Mouse (Mus musculus) forebrain, embryonic 11.5 days (tissue): Measurements from ENCODE around the gene Pde4dip. TPM values are rescaled to one million over a fixed set of nuclear protein-coding genes. Genes with fewer than 3 reads are reported as not detected.

ENCODE experiments used
- ATAC-seq: fragments of 200-750 bp; cut with Nextera tagmentation; replicated peaks from 2 replicates; pipeline ENCODE4 v1.8.0; 2017; ENCODE audit warnings: moderate TSS enrichment; ENCODE audit not compliant: low FRiP score
- DNase-seq: peaks from one replicate; pipeline ENCODE4 v3.0.0-alpha.2; 2017; ENCODE audit warnings: low spot score
- H3K27ac ChIP-seq: fragments of 300-500 bp; sonication (generic); 2 replicates; pipeline ENCODE4 v1.5.1; 2014; ENCODE audit warnings: low read depth, low read length
- H3K27me3 ChIP-seq: fragments of 300-500 bp; sonication (generic); 2 replicates; pipeline ENCODE4 v1.6.1; 2014; ENCODE audit warnings: mild to moderate bottlenecking, low read length, mixed read lengths; ENCODE audit not compliant: control insufficient read depth, insufficient read depth
- H3K36me3 ChIP-seq: fragments of 300-500 bp; sonication (generic); 2 replicates; pipeline ENCODE4 v1.6.1; 2014; ENCODE audit warnings: mild to moderate bottlenecking, low read length, moderate library complexity, mixed read lengths; ENCODE audit not compliant: control insufficient read depth, insufficient read depth
- H3K4me1 ChIP-seq: fragments of 300-500 bp; sonication (generic); replicated peaks from 2 replicates; pipeline ENCODE4 v1.6.1; 2014; ENCODE audit warnings: low read length, mixed read lengths; ENCODE audit not compliant: control insufficient read depth, insufficient read depth
- H3K4me2 ChIP-seq: fragments of 300-500 bp; sonication (generic); 2 replicates; pipeline ENCODE4 v1.6.1; 2014; ENCODE audit warnings: low read depth, mild to moderate bottlenecking, low read length, moderate library complexity, mixed read lengths; ENCODE audit not compliant: severe bottlenecking
- H3K4me3 ChIP-seq: fragments of 300-500 bp; sonication (generic); 2 replicates; pipeline ENCODE4 v1.5.1; 2014; ENCODE audit warnings: low read depth, low read length
- H3K9ac ChIP-seq: fragments of 300-500 bp; sonication (generic); 2 replicates; pipeline ENCODE4 v1.6.1; 2014; ENCODE audit warnings: low read length
- H3K9me3 ChIP-seq: fragments of 300-500 bp; sonication (generic); 2 replicates; pipeline ENCODE4 v1.6.1; 2016; ENCODE audit warnings: low read length, mixed read lengths; ENCODE audit not compliant: control insufficient read depth
- WGBS: fragments of 180-500 bp; shearing (Covaris S2); extraction: QIAGEN DNeasy Blood & Tissue Kit; methylation state at CpG from one replicate; pipeline ENCODE4 v1.1.7; 2014; 5-methylcytosine and 5-hydroxymethylcytosine counted together
- polyA plus RNA-seq: library from polyadenylated mRNA; unstranded; fragments of >200 nt; fragmentation: Nextera tagmentation; extraction: Ambion mirVana; gene quantifications from 2 replicates; pipeline ENCODE4 v1.2.1, GENCODE M21; 2014

Pde4dip gene
- polyA plus RNA-seq, 1 experiment from 2014 or later = 25.7 TPM

GRCm38 (mm10) chr3:97755411-97755810 is 133.1 kb downstream of the Pde4dip start:
- H3K27me3 ChIP-seq = no peaks in the 10 kb centered on the region
- no peak for ATAC-seq
- H3K4me2 ChIP-seq = no peak overlapping the region
- H3K36me3 ChIP-seq = peaks cover 6% of the 10 kb centered on the region; the same call in 1 of the 2 replicates
- DNase-seq = no peak
- H3K9ac ChIP-seq = no peak overlapping the region
- H3K9me3 ChIP-seq = no peaks in the 10 kb centered on the region
- H3K4me1 ChIP-seq = no peaks in the 10 kb centered on the region
- WGBS = 91% methylated on average over 14 of the region's 14 CpGs
- H3K4me3 ChIP-seq = no peak overlapping the region
- H3K27ac ChIP-seq = no peak overlapping the region

DNA sequence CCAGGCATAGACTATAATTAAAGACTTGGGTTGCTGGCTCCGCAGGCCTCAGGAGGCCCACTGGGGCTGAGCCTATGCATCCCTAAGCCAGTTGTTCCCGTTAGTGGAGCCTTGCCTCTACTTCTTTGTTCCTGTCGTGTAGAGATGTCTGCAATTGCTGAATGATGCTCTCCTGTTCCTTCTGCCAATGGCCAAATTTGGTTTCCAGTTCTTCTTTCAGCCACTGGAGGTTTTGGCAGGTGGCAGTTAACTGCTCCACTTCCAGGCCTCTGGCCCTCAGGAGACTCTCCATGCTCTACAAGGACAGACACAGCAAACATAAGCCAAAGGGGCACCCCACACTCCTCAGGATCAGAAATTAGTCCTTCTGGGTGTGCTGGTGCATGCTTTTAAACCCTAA is 135.6 kb downstream of the Pde4dip start:
- Histone ChIP-seq H3K27me3 (no peaks in the 10 kb centered on the region), H3K4me3 (no peak overlapping the region), H3K4me1 (no peaks in the 10 kb centered on the region), H3K27ac (no peak overlapping the region), H3K9me3 (no peaks in the 10 kb centered on the region), H3K36me3 (peaks cover 6% of the 10 kb centered on the region; the same call in 1 of the 2 replicates), H3K4me2 (no peak overlapping the region), H3K9ac (no peak overlapping the region)
- 76% methylated on average over 3 of the region's 3 CpGs for whole genome bisulfite sequencing
- no peak for ATAC-seq
- no peak for DNase-seq

- Histone ChIP-seq H3K36me3 (peaks cover 5% of the 10 kb centered on the region; the same call in 1 of the 2 replicates), H3K9ac (no peak overlapping the region), H3K4me3 (no peak overlapping the region), H3K27me3 (no peaks in the 10 kb centered on the region), H3K27ac (no peak overlapping the region), H3K4me1 (no peaks in the 10 kb centered on the region), H3K4me2 (no peak overlapping the region), H3K9me3 (no peaks in the 10 kb centered on the region)
- 93% methylated on average over 21 of the region's 21 CpGs for WGBS
- DNase-seq = no peak
- ATAC-seq = no peak
Observed at GRCm38 (mm10) chr3:97751566-97751965, 136.9 kb downstream of the Pde4dip start.

DNA sequence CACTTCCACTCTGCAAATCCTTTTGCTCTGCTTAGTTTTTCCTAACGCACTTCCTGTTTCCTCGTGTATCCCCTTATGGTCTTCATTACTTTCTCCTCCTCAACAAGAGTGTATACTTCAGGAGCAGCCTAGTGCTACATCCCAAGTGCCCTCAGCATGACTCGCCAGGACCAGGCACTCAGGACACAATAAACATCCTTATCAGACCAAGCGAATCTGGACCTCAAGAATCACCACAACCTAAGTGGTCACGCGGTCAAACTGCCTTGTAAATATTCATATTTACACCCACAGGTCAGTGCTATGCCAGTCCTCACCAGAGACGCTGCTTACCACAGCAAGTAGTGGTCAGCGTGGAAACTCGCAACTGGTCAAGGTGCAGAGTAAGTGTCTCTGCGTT is 139.7 kb downstream of the Pde4dip start:
- Histone ChIP-seq H3K27ac (no peak overlapping the region), H3K27me3 (no peaks in the 10 kb centered on the region), H3K4me2 (no peak overlapping the region), H3K4me3 (no peak overlapping the region), H3K4me1 (no peaks in the 10 kb centered on the region), H3K9me3 (no peaks in the 10 kb centered on the region), H3K9ac (no peak overlapping the region), H3K36me3 (peaks cover 8% of the 10 kb centered on the region; the same call in 1 of the 2 replicates)
- ATAC-seq (no peak), DNase-seq (no peak)
- 93% methylated on average over 10 of the region's 10 CpGs for WGBS

GRCm38 (mm10) chr3:97742841-97743240 is 145.7 kb downstream of the Pde4dip start:
- Histone ChIP-seq H3K27me3 (no peaks in the 10 kb centered on the region), H3K4me3 (no peak overlapping the region), H3K4me2 (no peak overlapping the region), H3K9me3 (no peaks in the 10 kb centered on the region), H3K9ac (no peak overlapping the region), H3K36me3 (peaks cover 11% of the 10 kb centered on the region; the same call in 1 of the 2 replicates), H3K4me1 (no peaks in the 10 kb centered on the region), H3K27ac (no peak overlapping the region)
- DNase-seq (no peak), ATAC-seq (no peak)
- WGBS = 97% methylated on average over 8 of the region's 8 CpGs

GRCm38 (mm10) chr3:97735575-97735974 is 152.9 kb downstream of the Pde4dip start:
- ATAC-seq (no peak), DNase-seq (no peak)
- H3K9me3 ChIP-seq = no peaks in the 10 kb centered on the region
- no peaks in the 10 kb centered on the region for H3K36me3 ChIP-seq
- no peak overlapping the region for H3K9ac ChIP-seq
- H3K27me3 ChIP-seq = no peaks in the 10 kb centered on the region
- 90% methylated on average over 5 of the region's 5 CpGs for WGBS
- H3K4me2 ChIP-seq = no peak overlapping the region
- no peak overlapping the region for H3K4me3 ChIP-seq
- no peak overlapping the region for H3K27ac ChIP-seq
- no peaks in the 10 kb centered on the region for H3K4me1 ChIP-seq

DNA sequence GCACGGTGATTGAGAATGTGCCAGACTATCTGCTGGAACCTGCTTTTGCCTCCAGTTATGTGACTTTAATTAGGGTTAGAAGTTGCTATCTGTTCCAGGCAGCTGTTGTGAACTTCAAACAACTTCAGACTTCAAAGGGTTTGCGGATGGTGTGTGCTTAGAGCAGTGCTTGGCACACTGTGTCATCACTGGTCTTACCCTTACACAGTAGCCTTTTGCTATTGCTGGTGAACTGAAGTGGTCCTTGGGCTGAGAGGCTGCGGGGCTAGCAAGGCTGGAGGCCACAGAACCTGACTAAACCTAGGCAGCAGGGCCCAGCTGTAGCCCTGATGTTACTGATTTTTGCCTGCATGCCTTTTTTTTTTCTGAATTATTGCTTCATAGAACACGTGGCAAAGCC is 154.2 kb downstream of the Pde4dip start:
- ATAC-seq = no peak
- 75% methylated on average over 4 of the region's 4 CpGs for WGBS
- H3K9ac ChIP-seq = no peak overlapping the region
- H3K4me3 ChIP-seq = no peak overlapping the region
- no peaks in the 10 kb centered on the region for H3K9me3 ChIP-seq
- no peaks in the 10 kb centered on the region for H3K27me3 ChIP-seq
- DNase-seq = no peak
- H3K27ac ChIP-seq = no peak overlapping the region
- H3K4me1 ChIP-seq = no peaks in the 10 kb centered on the region
- no peak overlapping the region for H3K4me2 ChIP-seq
- no peaks in the 10 kb centered on the region for H3K36me3 ChIP-seq

- Histone ChIP-seq H3K27me3 (no peaks in the 10 kb centered on the region), H3K27ac (no peak overlapping the region), H3K9me3 (no peaks in the 10 kb centered on the region), H3K4me2 (no peak overlapping the region), H3K4me1 (no peaks in the 10 kb centered on the region), H3K36me3 (no peaks in the 10 kb centered on the region), H3K9ac (no peak overlapping the region), H3K4me3 (no peak overlapping the region)
- no peak for DNase-seq
- 88% methylated on average over 6 of the region's 6 CpGs for WGBS
- no peak for ATAC-seq
Observed at GRCm38 (mm10) chr3:97732622-97733021, 155.9 kb downstream of the Pde4dip start.

DNA sequence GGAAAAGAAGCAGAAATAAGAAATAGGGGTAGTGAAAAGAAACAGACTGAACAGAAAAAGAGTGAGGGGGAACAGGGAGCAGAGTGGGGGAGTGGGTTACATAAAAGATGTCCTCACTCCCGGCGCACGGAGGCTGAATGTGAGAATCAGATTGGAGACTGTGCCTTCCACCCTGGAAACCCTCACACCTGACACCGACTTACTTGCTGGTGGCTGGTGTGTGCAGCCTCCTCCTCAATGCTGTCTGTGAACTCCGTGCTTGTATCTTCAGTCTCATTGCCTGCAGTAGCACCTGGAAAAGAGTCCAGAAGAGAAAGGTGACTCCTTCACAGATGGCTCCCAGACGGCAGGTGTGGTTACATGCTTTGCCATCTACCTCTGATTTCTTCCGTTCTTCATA is 157.9 kb downstream of the Pde4dip start:
- DNase-seq (no peak), ATAC-seq (no peak)
- Histone ChIP-seq H3K36me3 (no peaks in the 10 kb centered on the region), H3K4me1 (no peaks in the 10 kb centered on the region), H3K9ac (no peak overlapping the region), H3K4me3 (no peak overlapping the region), H3K27ac (no peak overlapping the region), H3K9me3 (no peaks in the 10 kb centered on the region), H3K27me3 (no peaks in the 10 kb centered on the region), H3K4me2 (no peak overlapping the region)
- 70% methylated on average over 7 of the region's 7 CpGs for WGBS
